Mouse (Mus musculus) left cerebral cortex, adult 2 months (tissue): ENCODE measurements around the gene Tbc1d22a. TPM values are rescaled to one million over a fixed set of nuclear protein-coding genes. Genes with fewer than 3 reads are reported as not detected.

Source experiments
- DNase-seq, 2 experiments: peaks; one replicate each; pipeline ENCODE4 v3.0.0; 2021 to 2022; ENCODE audit warnings: low spot score in 2 of 2, mixed read lengths in 1 of 2; ENCODE audit errors: extremely low spot score in 1 of 2
- H3K27ac ChIP-seq: fragments of 200-600 bp; 2 replicates; pipeline ENCODE4 v1.8.1; 2022
- H3K4me3 ChIP-seq: fragments of 200-600 bp; 2 replicates; pipeline ENCODE4 v1.8.1; 2022
- CTCF ChIP-seq: fragments of 200-600 bp; IDR thresholded peaks from 2 replicates; pipeline ENCODE4 v1.8.1; 2022; ENCODE audit warnings: antibody characterized with exemption, mild to moderate bottlenecking, moderate library complexity
- intact Hi-C: fragments of 180-260 bp; cut with DNase I; formaldehyde crosslinking; loops from one replicate; pipeline ENCODE4 v1.15.1; 2025
- total RNA-seq, 2 experiments: library from RNA; stranded (reverse); gene quantifications; 2 replicates each; pipeline ENCODE4 v1.2.3; 2021

Gene Tbc1d22a
- total RNA-seq, 2 experiments from 2014 or later, result 32.8 to 34.3 TPM

GRCm38 (mm10) chr15:86462636-86463035 lies 248.4 kb downstream of the Tbc1d22a start:
- TF ChIP-seq CTCF, result no peak
- DNase-seq, result no peak
- no peak overlapping the region for H3K27ac ChIP-seq
- intact Hi-C loops, result no loop called here
- no peak overlapping the region for H3K4me3 ChIP-seq

- no peak for DNase-seq
- intact Hi-C loops, result no loop called here
- no peak overlapping the region for H3K27ac ChIP-seq
- no peak for TF ChIP-seq CTCF
- H3K4me3 ChIP-seq, result no peak overlapping the region
Measured at GRCm38 (mm10) chr15:86468082-86468481, 253.8 kb downstream of the Tbc1d22a start.

DNA sequence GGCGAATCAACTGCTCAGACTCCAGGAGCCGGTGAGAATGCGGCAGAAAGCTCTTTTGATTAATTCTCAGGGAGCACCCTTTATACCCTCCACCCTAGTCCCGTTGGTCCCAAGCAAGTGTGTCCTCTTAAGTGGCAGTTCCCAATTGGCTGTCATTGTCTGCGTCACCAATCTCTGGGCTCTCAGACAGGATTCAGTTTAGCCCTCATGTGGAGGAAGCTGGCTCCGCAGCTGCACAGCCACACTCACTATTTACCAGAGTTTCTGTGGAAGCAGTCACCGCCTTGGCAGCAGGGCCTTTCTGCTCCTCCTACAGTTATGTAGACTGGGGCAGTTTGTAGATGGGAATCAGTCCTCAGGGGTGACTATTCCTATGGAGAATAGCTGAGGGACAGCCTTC lies 256.9 kb downstream of the Tbc1d22a start:
- peak; percentile 21 to 36 for DNase-seq
- TF ChIP-seq CTCF, result peak; percentile 37
- intact Hi-C loops, result no loop called here
- Histone ChIP-seq H3K4me3 (no peak overlapping the region), H3K27ac (no peak overlapping the region)

DNA sequence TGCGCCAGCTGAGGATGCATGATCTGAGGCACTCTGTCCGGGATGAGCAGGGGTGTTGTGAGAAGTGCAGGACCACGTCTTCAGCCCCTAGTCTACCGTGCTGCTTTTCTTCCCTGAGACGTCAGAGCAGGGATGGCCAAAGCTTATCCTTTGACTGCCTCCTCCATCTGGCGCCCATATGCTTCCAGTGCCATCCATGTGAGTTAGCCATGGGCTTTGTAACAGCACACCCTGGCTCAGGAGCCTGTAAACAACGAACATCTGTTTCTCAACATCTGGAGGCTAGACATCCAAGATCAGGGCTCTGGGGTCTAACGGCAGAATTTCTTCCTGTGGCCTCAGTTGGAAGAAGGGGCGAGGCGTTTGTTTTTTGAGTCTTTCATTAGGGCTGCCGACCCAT lies 259.2 kb downstream of the Tbc1d22a start:
- no peak overlapping the region for H3K4me3 ChIP-seq
- intact Hi-C loops, result no loop called here
- no peak overlapping the region for H3K27ac ChIP-seq
- no peak for DNase-seq
- no peak for TF ChIP-seq CTCF

DNA sequence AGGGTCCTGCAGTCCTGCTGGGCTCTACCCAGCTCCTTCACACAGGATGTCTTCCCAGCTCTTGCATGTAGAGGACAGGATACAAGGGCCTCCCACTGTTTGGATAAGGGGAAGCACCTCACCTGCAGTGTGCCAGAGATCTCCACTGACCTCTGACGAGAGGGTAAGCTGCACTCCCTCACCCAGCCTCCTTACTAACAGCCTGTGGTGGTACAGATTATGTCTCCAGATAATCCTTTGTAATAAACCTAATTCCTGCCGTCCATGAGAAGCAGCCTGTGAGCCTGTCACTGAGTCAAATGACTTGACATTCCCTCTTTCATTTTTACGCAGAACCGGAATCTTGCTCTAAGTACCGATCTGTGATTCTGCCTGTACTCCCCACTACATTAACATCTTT lies 260.7 kb downstream of the Tbc1d22a start:
- H3K4me3 ChIP-seq, result no peak overlapping the region
- TF ChIP-seq CTCF, result no peak
- DNase-seq, result no peak
- intact Hi-C loops, result no loop called here
- no peak overlapping the region for H3K27ac ChIP-seq

- DNase-seq, result peak; percentile 22 to 28
- Histone ChIP-seq H3K4me3 (no peak overlapping the region), H3K27ac (no peak overlapping the region)
- intact Hi-C loops, result no loop called here
- no peak for TF ChIP-seq CTCF
Measured at GRCm38 (mm10) chr15:86476483-86476882, 262.2 kb downstream of the Tbc1d22a start.

GRCm38 (mm10) chr15:86477032-86477431 lies 262.8 kb downstream of the Tbc1d22a start:
- no peak overlapping the region for H3K27ac ChIP-seq
- intact Hi-C loops, result no loop called here
- no peak overlapping the region for H3K4me3 ChIP-seq
- TF ChIP-seq CTCF, result no peak
- no peak for DNase-seq

GRCm38 (mm10) chr15:86477471-86477992 lies 263.3 kb downstream of the Tbc1d22a start:
- no peak overlapping the region for H3K4me3 ChIP-seq
- no peak overlapping the region for H3K27ac ChIP-seq
- no peak for DNase-seq
- intact Hi-C loops, result no loop called here
- no peak for TF ChIP-seq CTCF

GRCm38 (mm10) chr15:86478685-86479502 lies 264.6 kb downstream of the Tbc1d22a start:
- Histone ChIP-seq H3K4me3 (no peak overlapping the region), H3K27ac (no peak overlapping the region)
- DNase-seq, result no peak
- no peak; the same call in 1 of the 2 replicates for TF ChIP-seq CTCF
- intact Hi-C loops, result no loop called here

DNA sequence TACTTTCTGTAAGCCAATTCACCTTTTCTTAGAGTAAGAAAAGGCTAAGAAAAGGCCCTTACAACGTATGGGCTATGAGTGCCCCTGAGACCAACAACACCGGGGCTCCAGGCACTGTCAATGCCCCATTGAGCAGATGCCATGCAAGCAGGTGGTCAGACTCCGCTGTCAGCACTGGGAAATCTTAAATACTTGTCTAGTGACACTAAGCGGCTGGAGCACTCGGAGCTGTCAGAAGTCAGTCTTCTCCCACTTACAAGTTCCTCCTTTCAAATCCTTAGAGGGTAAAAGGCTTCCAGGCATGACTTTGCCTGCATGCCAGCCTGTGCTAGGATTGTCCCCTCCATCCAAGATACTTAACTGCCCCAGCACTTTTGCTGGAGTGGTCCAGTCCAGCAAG lies 268.1 kb downstream of the Tbc1d22a start:
- no peak for TF ChIP-seq CTCF
- no peak for DNase-seq
- no peak overlapping the region for H3K27ac ChIP-seq
- H3K4me3 ChIP-seq, result no peak overlapping the region
- intact Hi-C loops, result no loop called here

DNA sequence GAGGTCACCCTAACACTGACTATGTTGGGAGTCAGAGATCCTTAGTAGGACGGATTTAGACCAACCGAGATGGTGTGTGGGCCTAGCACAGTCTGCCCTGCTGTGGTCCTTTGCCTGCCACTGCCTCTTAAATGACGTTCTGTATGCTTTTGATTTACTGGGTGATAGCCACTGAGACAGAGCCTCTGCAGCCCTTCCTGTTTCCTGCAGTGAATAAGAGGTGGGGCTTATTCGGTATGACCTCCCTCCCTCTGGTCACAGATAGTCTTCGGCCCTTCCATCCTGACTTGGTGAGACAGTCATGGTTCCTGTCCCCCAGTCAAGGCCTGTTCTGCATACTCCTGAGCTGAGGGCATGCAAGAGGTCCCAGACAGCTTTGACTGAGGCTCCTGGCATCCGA lies 271.6 kb downstream of the Tbc1d22a start:
- Histone ChIP-seq H3K4me3 (no peak overlapping the region), H3K27ac (no peak overlapping the region)
- TF ChIP-seq CTCF, result no peak
- intact Hi-C loops, result loop anchor here (5.0 kb wide), 1 partner anchor 234 kb away; no protein-coding TSS in a partner anchor
- DNase-seq, result no peak

GRCm38 (mm10) chr15:86487359-86487758 lies 273.1 kb downstream of the Tbc1d22a start:
- no peak for TF ChIP-seq CTCF
- DNase-seq, result peak; percentile 31 to 32
- intact Hi-C loops, result loop anchor here (5.0 kb wide), 1 partner anchor 235 kb away; no protein-coding TSS in a partner anchor
- H3K27ac ChIP-seq, result peak overlapping the region; percentile 57; the same call in 1 of the 2 replicates
- no peak overlapping the region for H3K4me3 ChIP-seq
